Mouse (Mus musculus): ENCODE results near the gene Arhgef28.

The Arhgef28 gene

DNA sequence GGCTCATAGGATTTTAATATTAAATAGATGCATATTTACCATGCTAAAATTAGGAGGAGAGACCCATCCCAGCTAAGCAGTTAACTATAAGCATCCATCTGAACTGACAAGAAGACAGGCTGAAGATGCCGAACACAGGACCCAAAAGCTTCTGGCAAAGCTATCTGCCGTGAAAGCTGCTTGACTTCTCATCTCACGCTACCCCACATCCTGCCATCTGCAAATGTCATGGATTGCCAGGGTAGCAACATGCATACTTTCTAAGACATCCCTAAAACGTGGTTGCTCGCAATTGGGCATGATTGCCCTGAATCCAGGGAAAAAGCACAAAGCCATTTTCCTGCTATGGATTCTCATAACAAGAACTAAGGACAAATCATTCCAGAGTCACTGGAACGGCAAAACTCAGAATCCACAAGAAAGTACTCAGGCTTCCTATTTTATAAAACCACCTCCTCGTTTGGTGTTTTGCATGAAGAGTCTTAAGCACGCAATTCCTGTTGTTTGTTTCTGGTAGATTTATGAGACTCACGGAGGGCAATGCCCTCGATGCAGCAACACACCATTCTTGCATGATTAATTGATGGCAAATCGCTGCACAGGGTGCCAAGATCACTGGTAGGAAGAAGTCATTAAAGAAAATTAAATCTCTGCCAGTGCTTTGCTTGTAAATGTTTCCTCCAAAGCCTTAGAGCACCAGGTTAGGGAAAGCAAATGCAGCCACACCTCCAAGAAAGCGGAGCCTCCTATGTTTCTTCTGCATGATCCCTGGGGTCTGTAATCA lies 287.9 kb downstream of the Arhgef28 start:
- in situ Hi-C loops (cut with MboI; ENCODE audit: low pct_unique_long_range_greater_than_20kb in 1 of 2, low sequenced_read_pairs in 2 of 2, unreplicated experiment in 1 of 2): no loop called here

DNA sequence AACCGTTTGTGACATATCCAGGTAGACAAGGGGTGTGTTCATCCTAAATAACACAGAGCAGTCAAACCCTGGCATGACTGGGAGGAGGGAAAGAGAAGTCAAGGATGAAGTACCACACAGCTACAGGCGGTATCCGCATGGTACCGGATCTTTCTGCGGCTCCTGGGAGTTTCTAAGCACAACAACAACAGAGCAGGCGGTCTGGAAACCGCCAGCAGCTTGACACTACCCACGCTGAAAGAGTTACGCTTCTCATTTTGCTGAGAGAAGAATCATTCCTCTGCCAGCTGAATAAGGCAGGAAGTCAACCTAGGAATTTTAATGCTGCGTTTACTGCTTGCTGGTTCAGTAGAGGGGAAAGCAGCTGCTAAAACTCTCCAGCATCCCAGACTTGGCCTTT lies 295.2 kb downstream of the Arhgef28 start:
- in situ Hi-C loops (cut with MboI; ENCODE audit: low pct_unique_long_range_greater_than_20kb in 1 of 2, low sequenced_read_pairs in 2 of 2, unreplicated experiment in 1 of 2): no loop called here

DNA sequence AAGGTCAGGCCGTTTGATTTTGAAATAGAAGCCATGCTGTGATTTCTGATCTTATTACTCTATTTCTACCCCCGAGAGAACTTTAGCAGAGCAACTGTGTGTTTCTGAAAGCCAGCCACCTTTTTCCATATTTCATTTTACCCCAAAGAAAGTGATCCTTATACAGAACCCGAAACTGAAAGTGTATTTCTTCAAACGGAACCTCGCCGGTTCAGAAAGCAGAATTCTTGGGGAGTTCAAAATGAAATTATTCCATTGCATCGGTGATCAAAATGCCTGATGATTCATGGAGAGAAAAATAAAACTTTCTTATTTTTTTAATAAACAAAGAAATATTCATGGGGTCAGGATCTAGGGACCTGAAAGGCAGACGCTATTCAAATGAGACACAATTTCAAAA lies 303.4 kb downstream of the Arhgef28 start:
- in situ Hi-C loops (cut with MboI; ENCODE audit: low pct_unique_long_range_greater_than_20kb in 1 of 2, low sequenced_read_pairs in 2 of 2, unreplicated experiment in 1 of 2): no loop called here

DNA sequence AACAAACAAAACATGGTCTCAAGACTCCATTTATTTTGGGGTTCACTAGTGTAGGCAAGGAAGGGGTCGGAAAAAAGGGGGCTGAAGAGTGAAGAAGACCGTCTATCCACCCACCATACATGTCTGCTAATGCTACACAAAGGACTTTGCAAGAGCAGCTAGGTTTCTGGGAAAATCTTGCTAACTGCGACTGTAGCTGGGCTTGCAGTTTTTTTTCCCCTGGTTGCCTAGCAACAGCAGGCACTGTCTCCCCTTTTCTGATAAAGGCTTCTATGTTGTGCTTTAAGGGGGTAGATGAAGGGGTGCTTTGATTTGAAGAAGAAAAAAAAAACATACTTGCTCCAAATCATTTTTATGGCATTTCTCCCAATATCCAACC lies 305.9 kb downstream of the Arhgef28 start:
- in situ Hi-C loops (cut with MboI; ENCODE audit: low pct_unique_long_range_greater_than_20kb in 1 of 2, low sequenced_read_pairs in 2 of 2, unreplicated experiment in 1 of 2): no loop called here

DNA sequence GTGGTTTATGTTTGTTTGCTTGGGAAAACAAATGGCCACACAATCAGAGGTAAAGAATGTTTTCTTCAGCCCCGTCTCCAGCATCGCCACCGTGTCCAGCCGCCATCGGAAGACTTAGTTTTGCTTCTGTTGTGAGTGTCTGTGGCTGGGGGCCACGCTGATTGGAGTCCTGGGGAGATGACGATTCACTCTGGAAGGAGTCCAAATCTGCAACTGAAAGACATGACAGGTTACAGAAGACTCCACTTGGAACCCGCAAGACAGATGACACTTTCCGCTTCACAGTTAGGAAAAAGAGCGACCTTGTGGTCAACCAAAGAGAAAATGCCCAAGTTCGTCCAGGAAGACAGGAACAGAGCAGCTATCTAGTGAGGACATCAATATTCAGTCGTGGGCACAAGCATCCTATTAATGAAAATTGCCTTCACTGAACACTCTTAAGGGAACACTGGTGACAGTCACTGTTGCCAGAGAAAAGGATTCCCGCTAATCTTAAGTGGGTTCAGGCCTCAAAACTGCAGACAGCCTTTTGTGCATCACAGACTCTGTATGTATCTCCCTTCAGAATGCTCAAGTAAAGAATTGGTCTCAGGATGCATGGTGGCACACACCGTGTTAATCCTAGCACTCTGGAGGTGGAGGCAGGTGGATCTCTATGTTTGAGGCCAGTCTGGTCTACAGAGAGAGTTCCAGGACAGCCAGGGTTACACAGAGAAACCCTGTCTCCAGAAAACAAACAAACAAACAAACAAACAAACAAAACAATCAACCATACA lies 306.4 kb downstream of the Arhgef28 start:
- in situ Hi-C loops (cut with MboI; ENCODE audit: low pct_unique_long_range_greater_than_20kb in 1 of 2, low sequenced_read_pairs in 2 of 2, unreplicated experiment in 1 of 2): no loop called here

DNA sequence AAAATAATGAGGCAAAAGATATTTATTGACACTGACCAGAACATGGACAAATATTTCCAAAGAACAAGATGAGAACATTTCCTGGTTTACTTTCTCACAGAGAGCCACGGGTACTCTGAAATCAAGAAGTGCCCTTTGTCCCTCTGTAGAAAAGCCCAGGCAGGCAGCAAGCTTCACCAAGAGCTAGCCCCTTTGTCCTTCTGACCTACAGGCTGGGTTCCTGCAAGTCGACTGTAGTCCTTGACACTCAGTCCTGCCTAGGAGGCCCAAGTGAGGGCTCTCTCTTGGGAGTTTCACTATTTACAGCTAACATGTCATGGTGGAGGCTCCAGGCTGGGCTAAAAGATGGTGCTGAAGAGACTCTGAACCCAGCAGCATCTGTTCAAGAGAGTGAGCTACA lies 307.6 kb downstream of the Arhgef28 start:
- in situ Hi-C loops (cut with MboI; ENCODE audit: low pct_unique_long_range_greater_than_20kb in 1 of 2, low sequenced_read_pairs in 2 of 2, unreplicated experiment in 1 of 2): no loop called here

DNA sequence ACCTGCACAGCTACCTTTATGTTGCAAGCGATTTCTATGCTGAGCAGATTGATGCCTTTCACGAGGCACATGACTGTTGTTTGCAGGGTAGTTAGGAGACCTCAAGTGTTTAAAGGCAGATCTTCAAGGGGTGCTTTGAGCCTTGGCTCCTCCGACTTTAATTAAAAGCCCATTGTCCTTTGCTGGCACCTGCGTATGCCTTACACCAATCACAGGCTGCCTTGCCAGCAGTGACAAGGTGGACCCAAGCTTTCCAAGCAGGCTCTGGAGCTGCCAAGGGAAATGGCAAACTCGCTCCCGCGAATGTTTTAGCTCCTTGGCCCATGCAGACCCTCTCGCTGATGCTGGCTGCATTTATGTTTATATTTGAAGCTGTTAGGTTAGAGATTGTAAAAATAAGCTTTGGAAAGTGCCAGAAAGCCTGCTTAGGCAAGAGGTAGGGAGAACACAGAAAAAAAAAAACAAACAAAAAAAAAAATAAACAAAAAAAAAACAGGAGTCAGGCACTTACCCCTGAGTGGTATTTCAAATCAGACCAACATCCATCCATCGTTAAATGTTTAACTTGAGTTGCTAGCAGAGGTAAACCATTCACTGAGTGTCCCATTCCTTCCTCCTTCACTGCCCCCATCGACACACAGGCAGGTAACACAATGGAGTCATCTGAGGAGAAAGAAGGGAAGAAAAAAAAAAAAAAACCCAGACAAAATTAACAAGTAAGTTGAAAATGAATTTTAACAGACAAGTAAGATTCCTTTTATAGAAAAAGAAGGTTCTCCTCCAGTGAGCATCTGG lies 313.0 kb downstream of the Arhgef28 start:
- in situ Hi-C loops (cut with MboI; ENCODE audit: low pct_unique_long_range_greater_than_20kb in 1 of 2, low sequenced_read_pairs in 2 of 2, unreplicated experiment in 1 of 2): no loop called here

DNA sequence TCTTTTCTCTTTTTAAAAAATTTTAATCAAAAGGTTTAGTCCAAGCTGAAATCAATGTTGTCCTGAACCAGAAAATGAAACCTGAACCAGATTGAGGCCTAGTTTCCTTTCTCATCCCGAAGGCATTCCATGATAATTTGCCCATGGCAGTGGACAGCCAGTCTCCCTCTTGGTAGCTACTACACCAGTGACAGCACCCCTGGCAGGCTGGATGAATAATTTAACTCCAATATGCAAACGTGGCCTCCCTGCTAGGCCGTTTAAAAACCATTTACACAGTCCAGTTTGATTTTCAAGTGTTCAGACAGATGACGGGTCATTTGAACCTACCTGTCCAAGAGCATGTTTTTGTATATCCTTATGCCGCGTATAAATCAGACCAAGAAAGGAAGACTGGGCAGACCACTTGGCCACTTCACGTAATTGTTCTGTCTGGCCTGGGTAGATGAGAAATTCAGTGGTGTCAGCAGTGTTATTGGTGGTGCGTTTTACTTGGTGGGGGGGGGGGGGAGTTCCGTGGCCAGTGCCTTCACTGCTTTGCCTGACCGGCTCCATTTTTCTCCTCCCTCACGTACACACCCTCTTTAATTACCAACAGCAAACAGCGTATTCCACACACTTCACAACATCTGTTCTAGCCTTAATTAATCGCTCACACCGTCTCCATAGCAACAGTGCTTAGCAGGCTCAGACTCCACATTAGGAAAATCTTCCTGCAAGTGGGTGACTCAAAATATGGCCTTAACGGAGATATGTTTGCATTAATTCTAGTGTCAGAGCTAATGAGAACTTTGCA lies 314.0 kb downstream of the Arhgef28 start:
- in situ Hi-C loops (cut with MboI; ENCODE audit: low pct_unique_long_range_greater_than_20kb in 1 of 2, low sequenced_read_pairs in 2 of 2, unreplicated experiment in 1 of 2): no loop called here

DNA sequence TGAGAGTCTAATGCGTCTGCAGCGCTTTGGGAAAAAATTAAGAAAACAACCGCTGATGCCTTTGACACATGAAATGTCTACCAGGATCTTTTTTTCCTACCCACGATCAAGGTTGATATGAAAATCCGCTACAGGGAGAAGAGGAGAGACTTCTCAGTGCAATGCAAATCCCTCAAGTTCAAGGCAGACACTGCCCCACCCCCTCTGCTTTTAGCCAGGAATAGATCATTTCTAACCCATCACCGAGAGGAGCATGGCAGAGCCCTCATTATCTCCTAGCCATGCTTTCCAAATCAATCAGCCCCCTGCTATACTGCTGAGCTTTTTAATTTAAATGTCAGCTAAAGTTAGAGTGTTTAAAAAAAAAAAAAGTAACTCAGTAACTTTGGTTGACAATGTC lies 318.2 kb downstream of the Arhgef28 start:
- in situ Hi-C loops (cut with MboI; ENCODE audit: low pct_unique_long_range_greater_than_20kb in 1 of 2, low sequenced_read_pairs in 2 of 2, unreplicated experiment in 1 of 2): no loop called here

DNA sequence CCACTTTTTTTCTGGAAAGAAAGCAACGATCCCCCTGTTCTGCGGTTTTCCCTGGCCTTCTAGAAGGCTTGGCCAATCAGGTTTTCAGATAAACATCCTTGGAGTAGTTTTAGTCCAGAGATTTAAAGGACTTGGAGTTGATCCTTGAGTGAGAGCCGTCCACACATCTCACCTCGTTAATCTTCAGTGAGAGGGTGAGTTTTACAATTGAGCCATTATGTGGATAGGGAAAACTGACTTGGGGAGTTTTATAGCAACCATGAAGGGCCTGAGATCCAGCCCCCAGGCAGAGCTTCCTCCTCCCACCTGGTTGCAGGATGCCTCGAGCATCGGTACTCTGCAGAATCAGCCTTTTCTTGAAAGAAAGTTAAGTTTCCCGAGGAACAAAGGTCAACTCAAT lies 318.7 kb downstream of the Arhgef28 start:
- in situ Hi-C loops (cut with MboI; ENCODE audit: low pct_unique_long_range_greater_than_20kb in 1 of 2, low sequenced_read_pairs in 2 of 2, unreplicated experiment in 1 of 2): no loop called here

DNA sequence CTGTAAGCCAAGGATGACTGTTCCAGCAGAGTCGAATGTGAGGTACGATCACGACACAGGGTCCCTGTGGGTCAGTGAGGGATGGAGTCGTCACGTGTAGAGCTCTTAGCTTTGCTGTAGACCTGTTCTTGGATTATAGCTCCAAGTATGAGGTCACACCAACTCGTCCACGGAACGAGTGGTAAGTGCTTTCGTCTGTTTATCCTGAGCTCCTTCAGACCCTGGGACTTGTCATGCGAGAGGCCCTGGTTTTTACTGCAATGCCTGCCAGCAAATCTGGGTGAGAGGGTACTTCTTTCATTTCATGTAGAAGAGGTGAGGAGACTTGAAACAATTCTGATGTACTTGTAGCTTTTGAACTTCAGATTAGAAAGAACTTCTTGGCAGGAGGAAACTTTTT lies 322.6 kb downstream of the Arhgef28 start:
- in situ Hi-C loops (cut with MboI; ENCODE audit: low pct_unique_long_range_greater_than_20kb in 1 of 2, low sequenced_read_pairs in 2 of 2, unreplicated experiment in 1 of 2): no loop called here

DNA sequence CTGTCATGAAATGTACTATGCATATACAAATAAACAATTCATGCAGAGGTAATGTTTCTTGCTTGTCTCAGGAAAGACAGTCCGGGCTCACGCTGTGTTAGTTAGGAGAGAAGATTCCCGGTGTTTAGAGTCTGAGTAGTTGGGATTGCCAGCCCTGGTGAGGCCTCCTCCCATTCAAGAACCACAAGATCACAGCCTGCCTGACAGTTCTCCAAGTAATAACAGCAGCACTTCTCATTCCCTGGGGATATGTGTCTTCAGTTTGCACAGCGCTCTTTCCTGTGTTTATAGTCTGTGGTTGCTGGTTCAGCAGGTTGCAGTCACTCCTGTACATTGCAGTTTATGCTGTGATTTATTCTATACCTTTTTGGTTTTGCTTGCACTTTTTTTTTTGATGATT lies 329.8 kb downstream of the Arhgef28 start:
- in situ Hi-C loops (cut with MboI; ENCODE audit: low pct_unique_long_range_greater_than_20kb in 1 of 2, low sequenced_read_pairs in 2 of 2, unreplicated experiment in 1 of 2): no loop called here

DNA sequence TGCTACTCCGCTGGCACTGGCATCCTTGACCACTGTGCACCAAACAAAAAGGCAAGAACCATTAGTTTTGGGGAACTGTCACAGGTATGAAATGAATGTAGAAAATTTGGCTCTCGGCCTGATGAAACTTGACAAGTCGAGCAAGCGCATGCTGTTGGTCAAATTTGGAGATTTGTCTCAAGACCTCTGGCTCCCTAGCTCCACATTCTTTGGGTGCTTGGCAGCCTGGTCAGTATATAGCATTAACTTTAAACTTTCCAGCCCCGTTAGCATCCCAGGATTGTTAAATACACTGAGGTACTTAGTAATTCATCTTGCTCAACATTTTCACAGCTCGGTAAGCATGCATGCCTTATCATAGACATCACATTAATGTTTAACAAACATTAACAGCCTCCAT lies 330.2 kb downstream of the Arhgef28 start:
- in situ Hi-C loops (cut with MboI; ENCODE audit: low pct_unique_long_range_greater_than_20kb in 1 of 2, low sequenced_read_pairs in 2 of 2, unreplicated experiment in 1 of 2): no loop called here

DNA sequence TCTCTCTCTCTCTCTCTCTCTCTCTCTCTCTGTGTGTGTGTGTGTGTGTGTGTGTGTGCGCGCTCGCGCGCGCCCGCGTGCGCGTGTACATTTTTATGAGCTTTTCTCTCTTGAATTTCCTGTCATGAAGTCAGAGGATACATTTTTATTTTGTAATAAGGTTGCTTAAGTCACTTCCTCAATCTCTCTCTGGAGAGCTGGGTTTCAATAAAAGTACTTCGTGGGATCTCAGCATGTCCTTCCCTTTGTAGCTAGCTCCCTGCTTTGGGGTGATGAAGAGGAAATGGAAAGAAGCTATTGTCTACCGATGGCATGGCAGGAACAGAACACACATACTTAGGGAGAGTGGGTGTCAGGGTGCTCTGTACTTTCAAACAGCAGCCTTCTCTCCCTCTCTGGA lies 336.8 kb downstream of the Arhgef28 start:
- in situ Hi-C loops (cut with MboI; ENCODE audit: low pct_unique_long_range_greater_than_20kb in 1 of 2, low sequenced_read_pairs in 2 of 2, unreplicated experiment in 1 of 2): no loop called here

DNA sequence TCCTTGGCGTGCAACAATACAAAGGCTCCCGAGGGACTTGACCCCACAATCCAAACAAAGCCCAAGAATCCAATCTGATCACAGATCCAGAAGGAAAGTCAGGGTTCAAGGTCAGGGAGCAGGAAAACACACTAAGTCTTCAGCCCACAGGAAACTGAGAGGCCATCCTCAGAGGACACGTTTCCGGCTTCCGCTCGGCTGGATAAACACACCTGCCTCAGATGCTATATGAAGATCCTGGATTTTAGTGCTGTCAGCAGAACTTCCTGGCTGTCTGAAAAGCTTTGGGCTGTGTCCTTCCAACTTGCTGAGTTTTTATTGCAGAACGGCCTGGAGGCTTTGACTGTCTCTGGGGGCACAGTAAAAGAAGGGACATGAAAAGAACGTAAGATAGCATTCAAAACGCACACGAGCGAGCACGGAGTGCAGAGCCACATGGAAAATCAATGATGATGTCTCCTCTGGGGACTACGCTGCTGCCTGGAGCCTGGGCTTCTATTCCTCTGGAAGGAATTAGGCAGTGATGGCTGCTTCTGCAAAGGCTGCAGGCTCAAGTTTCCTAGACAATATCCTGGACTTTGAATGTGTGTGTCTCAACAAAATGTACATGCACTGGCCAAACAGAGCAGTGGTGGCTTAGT lies 338.8 kb downstream of the Arhgef28 start:
- in situ Hi-C loops (cut with MboI; ENCODE audit: low pct_unique_long_range_greater_than_20kb in 1 of 2, low sequenced_read_pairs in 2 of 2, unreplicated experiment in 1 of 2): no loop called here

DNA sequence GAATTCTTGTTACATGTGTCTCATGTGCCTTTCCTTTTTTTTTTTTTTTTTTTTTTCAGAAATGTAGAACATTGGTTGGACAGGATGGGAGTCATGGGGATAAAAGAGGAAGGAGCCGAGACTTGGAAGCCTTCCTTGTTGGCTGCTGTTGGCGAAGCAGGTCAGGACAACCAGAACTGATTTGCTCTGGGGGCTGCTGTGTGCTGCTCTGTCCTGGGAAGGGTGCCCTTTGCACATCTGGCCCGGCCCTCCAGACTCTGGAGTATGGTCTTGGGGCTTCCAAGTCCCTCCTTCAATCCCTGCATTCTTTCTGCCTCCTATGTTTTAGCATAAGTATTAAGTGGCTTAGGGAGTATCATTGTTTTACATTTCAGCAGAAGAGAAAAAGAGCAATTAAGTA lies 347.2 kb downstream of the Arhgef28 start:
- in situ Hi-C loops (cut with MboI; ENCODE audit: low pct_unique_long_range_greater_than_20kb in 1 of 2, low sequenced_read_pairs in 2 of 2, unreplicated experiment in 1 of 2): no loop called here

DNA sequence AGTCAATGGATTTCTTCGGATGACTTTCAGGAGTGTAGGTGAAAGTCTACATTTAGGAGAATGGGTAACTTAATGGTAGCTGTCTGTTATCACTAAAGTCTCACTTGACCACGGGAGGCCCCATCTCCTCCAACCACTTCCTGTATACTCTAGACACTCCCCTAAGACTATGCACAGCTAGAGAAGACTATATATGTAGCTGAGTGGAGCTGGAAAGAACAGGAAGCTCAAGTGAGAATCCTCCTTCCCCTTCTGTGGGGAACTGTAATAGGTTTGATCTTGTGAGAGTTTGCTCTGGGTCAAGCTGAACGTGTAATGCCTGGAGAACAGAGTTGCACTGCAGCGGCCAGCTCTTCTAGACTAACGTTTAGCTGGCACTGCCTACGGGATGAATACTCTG lies 348.4 kb downstream of the Arhgef28 start:
- in situ Hi-C loops (cut with MboI; ENCODE audit: low pct_unique_long_range_greater_than_20kb in 1 of 2, low sequenced_read_pairs in 2 of 2, unreplicated experiment in 1 of 2): no loop called here

DNA sequence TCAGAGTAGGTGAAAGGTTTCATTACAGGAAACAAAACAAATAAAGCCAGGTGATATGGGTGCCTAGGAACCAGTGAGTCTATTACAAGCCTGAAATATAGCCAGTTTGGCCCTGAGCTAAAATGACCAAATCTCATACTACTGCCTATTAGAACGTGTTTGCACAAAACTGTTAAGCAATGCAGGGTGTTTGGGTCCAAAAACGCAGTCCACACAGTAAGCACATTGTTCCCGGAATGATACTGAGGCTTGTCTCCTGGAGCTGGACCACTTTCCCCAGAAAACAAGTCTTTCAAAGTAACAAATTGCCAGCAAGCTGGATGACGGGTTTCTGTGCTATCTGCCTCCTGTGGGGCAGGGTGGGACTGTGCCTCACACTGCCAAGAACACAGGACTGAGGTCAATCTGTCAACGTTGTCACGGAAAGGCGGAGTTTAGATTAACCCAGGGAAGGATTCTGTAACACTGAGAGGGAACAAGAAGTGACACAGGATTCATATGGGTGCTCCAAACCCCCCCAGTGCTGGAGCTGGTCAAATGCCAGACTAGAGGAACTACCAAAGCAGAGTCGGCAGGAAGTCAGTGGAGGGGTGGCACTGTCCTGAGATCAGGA lies 352.8 kb downstream of the Arhgef28 start:
- in situ Hi-C loops (cut with MboI; ENCODE audit: low pct_unique_long_range_greater_than_20kb in 1 of 2, low sequenced_read_pairs in 2 of 2, unreplicated experiment in 1 of 2): no loop called here

Measured in mouse embryonic stem cell (cell line).